Comparison of ENCODE assay signal across 45 mouse cellular contexts in the genomic region with DNA sequence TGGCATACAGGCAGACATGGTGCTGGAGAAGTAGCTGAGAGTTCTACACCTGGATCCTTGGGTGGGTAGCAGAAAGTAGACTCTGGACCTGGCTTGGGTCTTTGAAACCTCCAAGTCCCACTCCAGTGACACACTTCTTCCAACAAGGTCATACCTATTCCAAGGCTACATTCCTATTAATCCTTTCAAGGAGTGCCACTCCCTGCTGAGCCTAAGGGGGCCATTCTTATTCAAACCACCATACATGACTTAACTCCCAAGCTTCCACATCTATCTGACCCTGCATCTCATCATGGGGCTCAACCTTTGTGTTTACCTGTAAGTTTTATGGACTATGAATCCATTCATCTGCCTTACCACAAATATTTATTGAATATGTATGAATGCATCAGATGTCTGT. TPM values are rescaled to one million over a fixed set of nuclear protein-coding genes. Genes with fewer than 3 reads are reported as not detected.
"Had no signal": no experiment of that assay in that cellular context is flagged by ENCODE, and none has a peak within 500 bp of the region (broad histone marks: within the 10 kb centered on the region; RNA-seq: fewer than 3 reads in every experiment).

No protein-coding gene starts in this region.

- H3K9me3 ChIP-seq: limb, embryonic 10.5 days; limb, embryonic 12.5 days; limb, embryonic 15.5 days; liver, embryonic 12.5 days; liver, embryonic 13.5 days; liver, embryonic 15.5 days; lung, embryonic 15.5 days; midbrain, embryonic 10.5 days; midbrain, embryonic 12.5 days; midbrain, embryonic 13.5 days; midbrain, embryonic 15.5 days had no signal

- H3K4me3 ChIP-seq: limb, embryonic 10.5 days; limb, embryonic 12.5 days; limb, embryonic 13.5 days; limb, embryonic 15.5 days; liver, embryonic 12.5 days; liver, embryonic 13.5 days; liver, embryonic 15.5 days; lung, embryonic 15.5 days; megakaryocyte, embryonic 14.5 days; midbrain, embryonic 10.5 days; midbrain, embryonic 12.5 days; midbrain, embryonic 13.5 days; midbrain, embryonic 15.5 days; myocyte had no signal

- H3K4me2 ChIP-seq: limb, embryonic 12.5 days; limb, embryonic 13.5 days; limb, embryonic 15.5 days; liver, embryonic 11.5 days; liver, embryonic 12.5 days; liver, embryonic 13.5 days; liver, embryonic 15.5 days; lung, embryonic 14.5 days; lung, embryonic 15.5 days; midbrain, embryonic 11.5 days; midbrain, embryonic 12.5 days; midbrain, embryonic 13.5 days; midbrain, embryonic 15.5 days had no signal

- DNase-seq: left cerebral cortex, postnatal 4 days; liver; liver, embryonic 13.5 days; liver, postnatal 0 days; lung, adult 18-20 months; lung, adult 2 months; lung, embryonic 14.5 days; lung, postnatal 10 days; lung, postnatal 14 days; lung, postnatal 36 days; lung, postnatal 4 days; midbrain, embryonic 14.5 days had no signal

- H3K4me1 ChIP-seq: limb, embryonic 10.5 days; limb, embryonic 12.5 days; limb, embryonic 13.5 days; limb, embryonic 15.5 days; liver, embryonic 12.5 days; liver, embryonic 13.5 days; liver, embryonic 15.5 days; lung, embryonic 15.5 days; megakaryocyte, embryonic 14.5 days; midbrain, embryonic 10.5 days; midbrain, embryonic 12.5 days; midbrain, embryonic 13.5 days; midbrain, embryonic 15.5 days had no signal

- H3K27me3 ChIP-seq: limb, embryonic 12.5 days; limb, embryonic 13.5 days; limb, embryonic 15.5 days; liver, embryonic 12.5 days; liver, embryonic 13.5 days; liver, embryonic 15.5 days; lung, embryonic 15.5 days; midbrain, embryonic 12.5 days; midbrain, embryonic 13.5 days; midbrain, embryonic 15.5 days had no signal

- H3K36me3 ChIP-seq: liver, embryonic 12.5 days; midbrain, embryonic 15.5 days had no signal

- ATAC-seq: liver, embryonic 12.5 days; liver, postnatal 0 days; lung, postnatal 0 days; midbrain, embryonic 13.5 days; midbrain, embryonic 15.5 days; midbrain, embryonic 16.5 days had no signal

- H3K27ac ChIP-seq: limb, embryonic 10.5 days; limb, embryonic 12.5 days; limb, embryonic 13.5 days; limb, embryonic 15.5 days; liver, embryonic 12.5 days; liver, embryonic 13.5 days; liver, embryonic 14.5 days; liver, embryonic 15.5 days; lung, embryonic 15.5 days; macrophage; midbrain, embryonic 10.5 days; midbrain, embryonic 12.5 days; midbrain, embryonic 13.5 days; midbrain, embryonic 15.5 days had no signal

- H3K9ac ChIP-seq: limb, embryonic 12.5 days; limb, embryonic 13.5 days; limb, embryonic 15.5 days; liver, embryonic 12.5 days; liver, embryonic 13.5 days; liver, embryonic 14.5 days; liver, embryonic 15.5 days; liver, postnatal 0 days; lung, embryonic 14.5 days; lung, embryonic 15.5 days; midbrain, embryonic 12.5 days; midbrain, embryonic 13.5 days; midbrain, embryonic 15.5 days had no signal

RNA-seq across cellular contexts. Expression of gene Ttc23l, which starts 3.8 kb away (rescaled TPM):
- total RNA-seq: left cerebral cortex, postnatal 10 days; left cerebral cortex, postnatal 14 days; left cerebral cortex, postnatal 25 days; left cerebral cortex, postnatal 36 days; left cerebral cortex, postnatal 4 days; liver, adult 2 months; megakaryocyte progenitor cell, adult 5-6 weeks; megakaryocyte, adult 5-6 weeks; megakaryocyte-erythroid progenitor cell, adult 5-6 weeks; midbrain, postnatal 0 days had no signal
- polyA plus RNA-seq: limb, embryonic 10.5 days; limb, embryonic 11.5 days; limb, embryonic 12.5 days; limb, embryonic 13.5 days; limb, embryonic 14.5 days; limb, embryonic 15.5 days; liver, adult 2 months; liver, embryonic 11.5 days; liver, embryonic 12.5 days; liver, embryonic 13.5 days; liver, embryonic 14.5 days; liver, embryonic 15.5 days; liver, embryonic 16.5 days; liver, postnatal 0 days; lung, adult 2 months; lung, embryonic 14.5 days; lung, embryonic 15.5 days; lung, embryonic 16.5 days; lung, postnatal 0 days; macrophage; midbrain, embryonic 10.5 days; midbrain, embryonic 11.5 days; midbrain, embryonic 12.5 days; midbrain, embryonic 13.5 days; midbrain, embryonic 14.5 days; midbrain, embryonic 15.5 days; midbrain, postnatal 0 days; myocyte; neural tube, embryonic 11.5 days had no signal
